Mouse (Mus musculus) embryonic fibroblast, embryonic 13.5 days (primary cell): ENCODE measurements around the gene Mdfi. TPM values are rescaled to one million over a fixed set of nuclear protein-coding genes. Genes with fewer than 3 reads are reported as not detected.

Experiments
- H3K27ac ChIP-seq: 2 replicates; pipeline ENCODE4 v1.5.1; 2012; ENCODE audit warnings: low read length, control low read depth, inconsistent platforms; ENCODE audit not compliant: insufficient read depth
- H3K4me1 ChIP-seq: 2 replicates; pipeline ENCODE4 v1.6.1; 2011; ENCODE audit warnings: low read length; ENCODE audit not compliant: control insufficient read depth, insufficient read depth
- H3K4me3 ChIP-seq: 2 replicates; pipeline ENCODE4 v1.5.1; 2011; ENCODE audit warnings: mild to moderate bottlenecking, control low read depth, low read length; ENCODE audit not compliant: insufficient read depth
- CTCF ChIP-seq: IDR thresholded peaks from 2 replicates; pipeline ENCODE4 v1.5.1; 2011; ENCODE audit warnings: mild to moderate bottlenecking, control low read depth, low read length, moderate library complexity, borderline replicate concordance; ENCODE audit not compliant: insufficient read depth
- POLR2A ChIP-seq: IDR thresholded peaks from 2 replicates; pipeline ENCODE4 v1.6.1; 2011; ENCODE audit warnings: low read depth, mild to moderate bottlenecking, control low read depth, low read length, moderate library complexity
- polyA plus RNA-seq: library from polyadenylated mRNA; stranded (reverse); fragments of >200 nt; gene quantifications from 2 replicates; pipeline ENCODE4 v1.2.4, GENCODE M21; 2011; ENCODE audit warnings: low read depth; ENCODE audit not compliant: missing spikeins, insufficient read length

Mdfi gene
- 8.8 and 13.7 TPM in 2 replicates for polyA plus RNA-seq

- Histone ChIP-seq H3K4me3 (peak within 1 kb of the TSS; percentile 60), H3K4me1 (no peaks in the 10 kb centered on the region), H3K27ac (no peak within 1 kb of the TSS)
- TF ChIP-seq POLR2A (no peak), CTCF (no peak)
These were observed at the start of gene Mdfi for GRCm38 (mm10) chr17:47834482-47834767. Gene Mdfi (minus strand): TSS chr17:47834691.

GRCm38 (mm10) chr17:47883099-47883498 lies 48.6 kb upstream of the Mdfi start:
- Histone ChIP-seq H3K27ac (no peak overlapping the region), H3K4me1 (peaks cover 11% of the 10 kb centered on the region), H3K4me3 (no peak overlapping the region)
- no peak for TF ChIP-seq POLR2A
- no peak for TF ChIP-seq CTCF

DNA sequence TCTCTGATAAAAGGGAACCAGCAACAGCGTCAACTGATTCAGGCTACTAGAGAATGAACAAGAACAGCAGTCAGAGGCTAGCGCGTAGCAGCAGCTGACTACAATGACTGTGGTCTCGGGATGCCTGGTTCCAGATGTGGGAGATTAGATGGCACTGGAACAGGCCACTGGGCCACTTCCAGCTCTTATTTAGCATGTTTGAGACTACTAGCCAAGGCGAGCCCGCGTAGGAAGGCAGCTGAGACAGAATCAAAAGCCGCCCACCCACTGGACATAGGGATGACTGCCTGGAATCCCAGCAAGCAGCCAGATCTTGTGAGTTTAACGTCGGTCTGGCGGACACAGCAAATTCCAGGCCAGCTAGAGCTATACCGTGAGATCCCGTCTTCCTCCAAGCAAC lies 46.8 kb upstream of the Mdfi start:
- peaks cover 8% of the 10 kb centered on the region for H3K4me1 ChIP-seq

DNA sequence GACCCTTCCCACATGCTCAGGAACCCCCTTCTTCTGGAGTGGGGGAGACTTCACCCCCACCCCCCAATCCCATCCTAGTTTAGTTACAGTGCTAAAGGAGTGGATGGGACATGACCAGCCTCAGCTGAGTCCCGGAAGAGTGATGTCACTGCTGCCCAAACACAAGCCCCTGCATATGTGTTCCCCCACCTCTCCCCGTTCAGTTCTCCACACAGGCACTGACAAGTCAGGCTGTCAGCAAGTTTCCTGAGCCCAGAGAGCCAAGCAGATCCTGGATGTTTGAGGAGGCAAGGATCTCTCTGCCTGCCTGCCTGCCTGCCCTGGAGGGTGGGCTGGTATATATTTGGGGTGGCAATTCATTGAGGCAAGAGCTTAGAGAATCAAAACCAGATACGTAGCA lies 44.7 kb upstream of the Mdfi start:
- H3K27ac ChIP-seq, result no peak overlapping the region
- H3K4me3 ChIP-seq, result no peak overlapping the region

More for the DNA sequence above, 46.8 kb upstream of the Mdfi start:
- no peak overlapping the region for H3K27ac ChIP-seq
- TF ChIP-seq POLR2A, result no peak
- TF ChIP-seq CTCF, result no peak
- no peak overlapping the region for H3K4me3 ChIP-seq

GRCm38 (mm10) chr17:47878378-47879089 lies 44.0 kb upstream of the Mdfi start:
- no peak overlapping the region for H3K27ac ChIP-seq
- TF ChIP-seq CTCF, result no peak
- TF ChIP-seq POLR2A, result no peak
- H3K4me1 ChIP-seq, result peaks cover 8% of the 10 kb centered on the region
- no peak overlapping the region for H3K4me3 ChIP-seq

More for the DNA sequence above, 44.7 kb upstream of the Mdfi start:
- peaks cover 8% of the 10 kb centered on the region for H3K4me1 ChIP-seq
- no peak for TF ChIP-seq CTCF
- TF ChIP-seq POLR2A, result no peak

GRCm38 (mm10) chr17:47877715-47878377 lies 43.4 kb upstream of the Mdfi start:
- Histone ChIP-seq H3K27ac (no peak overlapping the region), H3K4me3 (no peak overlapping the region), H3K4me1 (peaks cover 8% of the 10 kb centered on the region)
- TF ChIP-seq POLR2A, result no peak
- no peak for TF ChIP-seq CTCF

- no peak overlapping the region for H3K27ac ChIP-seq
- no peak overlapping the region for H3K4me3 ChIP-seq
- TF ChIP-seq CTCF, result no peak
- no peak for TF ChIP-seq POLR2A
- H3K4me1 ChIP-seq, result peaks cover 5% of the 10 kb centered on the region
These were observed 42.6 kb upstream of the Mdfi start for GRCm38 (mm10) chr17:47876776-47877714.

DNA sequence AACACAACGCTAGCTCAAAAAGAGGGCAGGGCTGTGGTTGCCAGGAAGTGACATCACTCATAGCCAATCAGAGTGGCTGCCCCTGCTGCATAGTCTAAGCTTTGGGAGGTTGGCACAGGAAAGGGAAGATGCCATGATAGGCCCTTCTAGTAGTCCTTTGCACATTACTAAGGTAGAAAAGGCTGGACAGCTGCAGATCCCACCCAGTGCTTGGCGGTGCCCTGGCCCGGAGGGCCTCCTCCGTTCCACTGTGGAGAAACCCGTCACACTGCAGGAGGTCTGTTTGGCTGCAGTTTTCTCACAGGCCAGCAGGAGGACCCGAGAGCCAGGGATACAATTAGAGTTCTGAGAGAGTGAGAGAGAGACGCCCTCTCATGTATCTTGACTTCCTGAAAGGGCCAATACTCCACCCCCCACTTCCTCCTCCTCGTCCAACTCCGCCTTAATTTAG lies 38.9 kb upstream of the Mdfi start:
- no peak overlapping the region for H3K27ac ChIP-seq
- no peaks in the 10 kb centered on the region for H3K4me1 ChIP-seq
- peak; percentile 48 for TF ChIP-seq CTCF
- TF ChIP-seq POLR2A, result no peak
- H3K4me3 ChIP-seq, result no peak overlapping the region

DNA sequence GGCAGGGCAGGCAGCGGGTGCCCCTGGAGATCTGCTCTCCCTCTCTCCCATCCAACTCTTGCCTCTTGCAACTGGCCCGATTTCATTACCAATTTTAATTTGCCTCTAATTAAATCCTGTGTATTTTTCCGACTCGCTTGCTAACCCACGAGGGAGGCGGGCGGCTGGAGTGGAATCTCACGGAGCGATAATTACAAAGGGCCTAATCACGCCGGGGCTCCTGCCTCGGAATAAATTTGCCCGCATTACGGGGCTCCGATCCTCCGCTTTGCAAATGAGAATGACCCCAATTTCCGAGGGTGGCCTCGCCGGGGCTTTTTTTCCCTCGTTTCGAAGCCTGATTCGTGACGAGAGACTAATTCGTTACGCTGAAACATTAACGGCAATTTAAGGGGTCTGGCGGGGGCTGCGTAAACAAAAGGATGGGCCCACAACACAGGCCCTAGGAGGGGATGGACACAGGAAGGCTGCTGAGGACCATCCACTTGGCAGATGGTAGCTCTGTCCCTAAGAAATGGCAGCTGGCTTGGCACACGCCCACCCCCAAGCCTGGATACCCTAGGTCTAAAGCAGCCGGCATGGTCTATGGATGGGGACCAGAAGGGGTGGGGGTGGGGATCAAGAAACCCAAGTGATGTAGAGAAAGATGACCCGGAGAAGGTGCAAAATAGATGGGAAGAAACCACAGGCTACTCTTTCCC lies 38.0 kb upstream of the Mdfi start:
- no peak overlapping the region for H3K4me3 ChIP-seq
- no peaks in the 10 kb centered on the region for H3K4me1 ChIP-seq
- H3K27ac ChIP-seq, result no peak overlapping the region
- TF ChIP-seq CTCF (no peak), POLR2A (no peak)

DNA sequence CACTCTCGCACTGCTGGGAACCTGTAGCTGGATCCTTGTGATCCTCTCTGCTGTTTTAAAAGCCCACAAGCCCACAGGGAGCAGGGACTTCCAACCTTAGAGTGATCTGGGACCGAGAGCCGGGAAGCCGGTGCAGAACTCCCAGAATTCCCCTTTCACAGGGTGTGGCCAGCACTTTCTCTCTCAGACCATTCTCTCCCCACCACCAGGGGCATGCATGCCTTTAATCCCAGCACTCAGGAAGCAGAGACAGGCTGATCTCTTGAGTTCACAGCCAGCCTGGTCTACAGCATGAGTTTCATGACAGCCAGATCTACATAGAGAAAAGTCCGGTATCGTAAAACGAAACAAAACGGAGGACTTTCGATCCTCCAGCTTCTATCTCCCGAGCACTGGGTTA lies 35.4 kb upstream of the Mdfi start:
- Histone ChIP-seq H3K4me1 (no peaks in the 10 kb centered on the region), H3K4me3 (no peak overlapping the region), H3K27ac (no peak overlapping the region)
- no peak for TF ChIP-seq CTCF
- TF ChIP-seq POLR2A, result no peak
